Mouse (Mus musculus): ENCODE data around the gene 4930518I15Rik. TPM values are rescaled to one million over a fixed set of nuclear protein-coding genes. Genes with fewer than 3 reads are reported as not detected.
"Not testable (repeated sequence)": the region's sequence is repeated elsewhere in the genome, so short reads cannot be mapped to it uniquely, and the experiment has no call there.

Gene 4930518I15Rik
- polyA plus RNA-seq, 1 experiment from 2014 or later: 10.7 TPM

GRCm38 (mm10) chr2:156839319-156840191 lies 18.2 kb downstream of the 4930518I15Rik start, which contains the start of gene Tgif2:
Tgif2 (plus strand) TSS chr2:156840007.
- Histone ChIP-seq H3K27me3 (no peaks in the 10 kb centered on the region; the same call in 1 of the 2 replicates), H3K9ac (peak within 1 kb of the TSS; percentile 84), H3K9me3 (replicated peaks) (no peaks in the 10 kb centered on the region; the same call in 1 of the 2 replicates), H3K36me3 (peaks cover 9% of the 10 kb centered on the region), H3K4me3 (peak within 1 kb of the TSS; percentile 75), H3K27ac (peak within 1 kb of the TSS; percentile 91), H3K4me2 (replicated peaks) (peak within 1 kb of the TSS; percentile 87), H3K4me1 (peaks cover 45% of the 10 kb centered on the region)
- peak; percentile 80 for ATAC-seq (ENCODE audit: low FRiP score)
- WGBS: 1% methylated on average over 60 of the region's 61 CpGs

GRCm38 (mm10) chr2:156838839-156839238 lies 18.9 kb downstream of the 4930518I15Rik start:
- 62% methylated on average over 6 of the region's 6 CpGs for WGBS

DNA sequence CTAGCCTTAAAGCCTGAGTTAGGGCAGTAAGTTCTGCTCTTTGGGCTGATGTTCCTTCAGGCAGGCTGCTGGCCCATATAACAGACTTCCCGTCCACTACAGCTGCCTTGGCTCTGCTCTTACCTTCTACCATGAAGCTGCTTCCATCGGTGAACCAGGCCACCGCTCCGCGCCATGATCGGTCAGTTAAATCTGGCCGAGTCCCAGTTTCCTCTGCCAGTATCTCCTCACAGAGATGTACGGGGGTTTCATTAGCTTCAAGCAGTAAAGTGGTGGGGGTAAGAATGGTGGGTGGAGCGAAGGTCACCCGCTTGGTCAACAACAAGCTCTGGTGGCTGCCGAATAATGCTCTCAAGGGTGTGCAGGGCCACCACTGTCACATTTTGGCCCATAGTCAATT lies 23.4 kb downstream of the 4930518I15Rik start:
- H3K36me3 ChIP-seq: peaks cover 49% of the 10 kb centered on the region
- H3K4me1 ChIP-seq: no peaks in the 10 kb centered on the region
- H3K9ac ChIP-seq: no peak overlapping the region
- no peak for ATAC-seq (ENCODE audit: low FRiP score)
- H3K4me2 ChIP-seq (replicated peaks): no peak overlapping the region
- H3K27me3 ChIP-seq: no peaks in the 10 kb centered on the region; the same call in 1 of the 2 replicates
- 94% methylated on average over 11 of the region's 11 CpGs for WGBS
- no peak overlapping the region for H3K4me3 ChIP-seq
- H3K9me3 ChIP-seq (replicated peaks): peaks cover 10% of the 10 kb centered on the region; the same call in 1 of the 2 replicates
- no peak overlapping the region for H3K27ac ChIP-seq

More at GRCm38 (mm10) chr2:156838839-156839238, 18.9 kb downstream of the 4930518I15Rik start:
- no peak for ATAC-seq (ENCODE audit: low FRiP score)
- H3K36me3 ChIP-seq: peaks cover 17% of the 10 kb centered on the region
- peaks cover 3% of the 10 kb centered on the region; the same call in 1 of the 2 replicates for H3K9me3 ChIP-seq (replicated peaks)
- no peaks in the 10 kb centered on the region; the same call in 1 of the 2 replicates for H3K27me3 ChIP-seq
- peaks cover 38% of the 10 kb centered on the region for H3K4me1 ChIP-seq
- peak overlapping the region; percentile 57; the same call in 1 of the 2 replicates for H3K27ac ChIP-seq
- H3K4me2 ChIP-seq (replicated peaks): peak overlapping the region; percentile 87
- H3K9ac ChIP-seq: no peak overlapping the region; the same call in 1 of the 2 replicates
- peak overlapping the region; percentile 75 for H3K4me3 ChIP-seq

DNA sequence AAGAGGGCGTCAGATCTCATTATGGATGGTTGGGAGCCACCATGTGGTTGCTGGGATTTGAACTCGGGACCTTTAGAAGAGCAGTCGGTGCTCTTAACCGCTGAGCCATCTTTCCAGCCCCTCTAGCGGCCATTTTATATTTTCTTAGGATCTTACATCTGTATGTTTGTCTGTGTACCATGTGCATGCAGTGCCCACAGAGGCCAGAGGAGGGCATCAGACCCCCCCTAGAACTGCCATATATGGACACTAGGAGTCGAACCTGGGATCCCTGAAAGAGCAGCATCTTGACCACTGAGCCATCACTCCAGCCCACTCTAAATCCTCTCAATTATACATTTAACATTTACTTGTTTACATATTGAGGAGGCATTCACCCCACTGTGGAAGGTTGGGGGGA lies 32.6 kb downstream of the 4930518I15Rik start:
- H3K4me3 ChIP-seq; H3K9me3 ChIP-seq (replicated peaks); H3K27me3 ChIP-seq; H3K36me3 ChIP-seq; H3K27ac ChIP-seq; H3K4me2 ChIP-seq (replicated peaks); H3K4me1 ChIP-seq; ATAC-seq (ENCODE audit: low FRiP score); H3K9ac ChIP-seq: not testable (repeated sequence)
- 89% methylated on average over 6 of the region's 6 CpGs for WGBS

DNA sequence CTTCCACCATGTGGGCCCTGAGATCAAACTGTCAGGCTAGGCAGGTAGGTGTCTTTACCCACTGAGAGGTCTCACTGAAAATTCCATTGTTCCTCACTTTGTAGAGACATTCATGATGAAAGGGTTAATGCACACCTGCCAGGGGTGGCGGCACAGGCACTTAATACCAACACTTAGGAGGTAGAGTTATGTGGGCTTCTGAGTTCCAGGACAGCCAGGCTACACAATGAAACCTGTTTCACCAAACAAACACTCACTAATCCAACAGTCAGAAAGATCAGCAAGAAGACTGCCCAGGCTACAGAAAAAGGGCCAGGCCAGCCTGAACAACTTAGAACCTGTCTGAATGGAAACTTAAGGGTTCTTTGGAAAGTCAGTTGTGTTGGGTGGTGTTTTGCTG lies 41.6 kb downstream of the 4930518I15Rik start:
- WGBS: 54% methylated on average over 1 of the region's 1 CpGs
- Histone ChIP-seq H3K9ac (no peak overlapping the region), H3K4me1 (peaks cover 12% of the 10 kb centered on the region), H3K4me2 (replicated peaks) (no peak overlapping the region), H3K36me3 (no peaks in the 10 kb centered on the region), H3K9me3 (replicated peaks) (no peaks in the 10 kb centered on the region), H3K27me3 (no peaks in the 10 kb centered on the region), H3K27ac (no peak overlapping the region), H3K4me3 (no peak overlapping the region)
- ATAC-seq (ENCODE audit: low FRiP score): no peak

DNA sequence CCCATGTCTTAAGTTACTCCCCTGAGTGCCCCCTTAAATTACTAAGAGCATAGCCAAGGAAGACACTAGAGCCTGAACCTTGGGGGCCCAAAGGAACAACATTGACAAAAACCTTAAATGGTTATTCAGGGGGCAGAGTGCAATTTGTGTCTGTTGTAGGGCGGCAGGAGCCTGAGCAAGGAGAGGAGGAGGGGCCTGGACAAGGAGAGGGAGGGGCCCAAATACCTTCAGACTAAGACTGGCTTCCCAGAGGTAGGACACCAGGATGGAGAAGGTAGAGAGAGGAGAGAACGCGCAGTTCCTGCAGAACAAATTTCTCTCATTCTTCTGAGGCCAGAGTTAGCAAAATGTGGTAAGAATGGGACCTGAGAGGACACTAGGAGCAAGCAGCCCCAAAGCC lies 42.3 kb downstream of the 4930518I15Rik start:
- no peak for ATAC-seq (ENCODE audit: low FRiP score)
- H3K4me2 ChIP-seq (replicated peaks): no peak overlapping the region
- no peak overlapping the region for H3K27ac ChIP-seq
- H3K9me3 ChIP-seq (replicated peaks): no peaks in the 10 kb centered on the region
- H3K36me3 ChIP-seq: no peaks in the 10 kb centered on the region
- 71% methylated on average over 3 of the region's 3 CpGs for WGBS
- no peak overlapping the region for H3K4me3 ChIP-seq
- peaks cover 12% of the 10 kb centered on the region for H3K4me1 ChIP-seq
- H3K27me3 ChIP-seq: no peaks in the 10 kb centered on the region
- no peak overlapping the region for H3K9ac ChIP-seq

DNA sequence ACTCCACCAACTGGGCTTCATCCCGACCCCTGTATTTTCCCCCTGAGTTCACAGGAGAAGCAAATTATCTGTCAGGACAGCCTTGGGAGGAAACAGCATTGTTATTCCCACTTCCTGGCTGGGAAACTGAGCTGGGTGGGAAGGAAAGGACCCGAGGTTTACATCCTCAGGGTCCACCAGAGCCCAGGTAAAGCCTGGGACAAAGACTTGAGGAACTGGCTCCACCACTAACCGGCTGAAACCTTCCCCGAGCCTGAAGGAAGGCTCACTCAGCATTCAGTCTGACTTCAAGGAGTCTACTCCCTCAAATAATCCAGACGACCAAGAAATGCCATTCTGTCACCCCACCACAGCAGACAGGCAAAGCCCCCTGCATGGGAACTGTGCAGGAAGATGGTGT lies 42.9 kb downstream of the 4930518I15Rik start:
- no peaks in the 10 kb centered on the region for H3K9me3 ChIP-seq (replicated peaks)
- H3K4me1 ChIP-seq: peaks cover 12% of the 10 kb centered on the region
- no peak for ATAC-seq (ENCODE audit: low FRiP score)
- no peak overlapping the region for H3K27ac ChIP-seq
- WGBS: 26% methylated on average over 5 of the region's 5 CpGs
- no peaks in the 10 kb centered on the region for H3K27me3 ChIP-seq
- no peak overlapping the region for H3K4me3 ChIP-seq
- no peak overlapping the region for H3K4me2 ChIP-seq (replicated peaks)
- H3K36me3 ChIP-seq: no peaks in the 10 kb centered on the region
- 0 out of 2 replicates have a peak overlapping the region, but pooled peaks have one; percentile 25 for H3K9ac ChIP-seq

GRCm38 (mm10) chr2:156814344-156814801 lies 43.4 kb downstream of the 4930518I15Rik start:
- 0 out of 2 replicates have a peak overlapping the region, but pooled peaks have one; percentile 25 for H3K9ac ChIP-seq
- no peak overlapping the region for H3K4me3 ChIP-seq
- H3K27ac ChIP-seq: no peak overlapping the region
- WGBS: 6% methylated on average over 8 of the region's 8 CpGs
- no peaks in the 10 kb centered on the region for H3K27me3 ChIP-seq
- H3K4me1 ChIP-seq: peaks cover 12% of the 10 kb centered on the region
- no peak for ATAC-seq (ENCODE audit: low FRiP score)
- no peak overlapping the region for H3K4me2 ChIP-seq (replicated peaks)
- H3K36me3 ChIP-seq: no peaks in the 10 kb centered on the region
- H3K9me3 ChIP-seq (replicated peaks): no peaks in the 10 kb centered on the region

DNA sequence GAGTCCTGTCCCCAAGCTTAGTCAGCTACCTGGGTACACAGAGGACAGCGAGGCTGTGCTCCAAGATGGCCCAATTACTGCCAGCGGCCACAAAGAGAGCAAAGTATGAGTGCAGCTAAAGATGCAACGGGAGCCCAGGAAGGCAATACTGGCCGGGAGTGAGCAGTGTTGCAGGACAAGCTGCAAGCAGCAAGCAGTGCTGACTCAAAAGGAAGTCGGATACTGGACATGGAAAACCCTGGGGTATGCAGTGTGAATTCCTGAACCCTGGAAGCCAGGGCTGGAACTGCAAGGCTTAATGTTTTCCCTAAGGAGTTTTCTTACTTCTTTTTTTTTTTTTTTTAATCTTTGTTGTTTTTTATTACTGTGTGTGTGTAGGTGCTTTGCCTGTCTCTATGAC lies 46.2 kb downstream of the 4930518I15Rik start:
- Histone ChIP-seq H3K9me3 (replicated peaks) (no peaks in the 10 kb centered on the region), H3K36me3 (no peaks in the 10 kb centered on the region), H3K4me1 (peaks cover 12% of the 10 kb centered on the region), H3K27ac (no peak overlapping the region), H3K4me3 (no peak overlapping the region), H3K9ac (no peak overlapping the region), H3K27me3 (no peaks in the 10 kb centered on the region), H3K4me2 (replicated peaks) (no peak overlapping the region)
- 68% methylated on average over 5 of the region's 5 CpGs for WGBS
- ATAC-seq (ENCODE audit: low FRiP score): no peak

- no peak overlapping the region for H3K27ac ChIP-seq
Observed at GRCm38 (mm10) chr2:156810716-156811115, 47.0 kb downstream of the 4930518I15Rik start.

GRCm38 (mm10) chr2:156809579-156809978 lies 48.2 kb downstream of the 4930518I15Rik start:
- Histone ChIP-seq H3K4me2 (replicated peaks) (no peak overlapping the region), H3K27me3 (no peaks in the 10 kb centered on the region), H3K9ac (no peak overlapping the region), H3K36me3 (no peaks in the 10 kb centered on the region), H3K4me3 (no peak overlapping the region), H3K9me3 (replicated peaks) (no peaks in the 10 kb centered on the region), H3K27ac (no peak overlapping the region), H3K4me1 (peaks cover 9% of the 10 kb centered on the region)
- 71% methylated on average over 2 of the region's 2 CpGs for WGBS
- ATAC-seq (ENCODE audit: low FRiP score): no peak

More at GRCm38 (mm10) chr2:156810716-156811115, 47.0 kb downstream of the 4930518I15Rik start:
- no peak for ATAC-seq (ENCODE audit: low FRiP score)
- Histone ChIP-seq H3K9ac (no peak overlapping the region), H3K4me1 (peaks cover 12% of the 10 kb centered on the region), H3K4me2 (replicated peaks) (no peak overlapping the region), H3K36me3 (no peaks in the 10 kb centered on the region), H3K9me3 (replicated peaks) (no peaks in the 10 kb centered on the region), H3K27me3 (no peaks in the 10 kb centered on the region), H3K4me3 (no peak overlapping the region)
- 96% methylated on average over 10 of the region's 10 CpGs for WGBS

DNA sequence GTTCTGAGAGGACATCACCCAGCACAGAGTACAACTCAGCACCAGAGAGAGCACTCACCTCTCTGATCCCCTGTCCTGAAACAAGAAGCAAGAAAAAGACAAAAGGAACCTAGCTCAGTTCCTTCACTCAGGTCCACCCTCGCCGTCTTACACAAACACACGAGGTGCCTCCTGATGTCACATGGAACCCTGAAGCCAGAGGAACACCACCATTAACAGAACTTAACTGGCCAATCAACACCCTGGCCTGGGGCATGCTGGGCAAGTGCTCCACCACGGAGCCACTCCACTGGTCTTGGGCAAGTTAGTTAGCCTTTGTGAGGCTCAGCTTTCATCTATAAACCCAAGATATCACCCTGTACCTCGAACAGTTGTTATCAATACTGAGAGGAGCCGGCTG lies 50.9 kb downstream of the 4930518I15Rik start:
- H3K27me3 ChIP-seq: no peaks in the 10 kb centered on the region
- H3K4me1 ChIP-seq: no peaks in the 10 kb centered on the region
- H3K27ac ChIP-seq: no peak overlapping the region
- no peak overlapping the region for H3K4me2 ChIP-seq (replicated peaks)
- H3K9me3 ChIP-seq (replicated peaks): no peaks in the 10 kb centered on the region
- 74% methylated on average over 6 of the region's 6 CpGs for WGBS
- no peak for ATAC-seq (ENCODE audit: low FRiP score)
- no peaks in the 10 kb centered on the region for H3K36me3 ChIP-seq
- no peak overlapping the region for H3K4me3 ChIP-seq
- no peak overlapping the region for H3K9ac ChIP-seq
